Mouse (Mus musculus) hindbrain, postnatal 0 days (tissue): ENCODE results near the gene Cped1. TPM values are rescaled to one million over a fixed set of nuclear protein-coding genes. Genes with fewer than 3 reads are reported as not detected.
A peak's percentile ranks its signal among the peaks of the same experiment; 100 is the strongest.

Source experiments
- ATAC-seq: fragments of 200-750 bp; cut with Nextera tagmentation; 2 replicates; pipeline ENCODE4 v1.8.0; 2017; ENCODE audit warnings: mild to moderate bottlenecking, moderate TSS enrichment, moderate library complexity
- DNase-seq: peaks from one replicate; pipeline ENCODE4 v3.0.0-alpha.2; 2015; ENCODE audit warnings: low spot score
- H3K27ac ChIP-seq: fragments of 300-500 bp; sonication (generic); 2 replicates; pipeline ENCODE4 v1.5.1; 2014; ENCODE audit warnings: mild to moderate bottlenecking
- H3K27me3 ChIP-seq: fragments of 300-500 bp; sonication (generic); 2 replicates; pipeline ENCODE4 v1.6.1; 2014; ENCODE audit warnings: low read length, mixed read lengths; ENCODE audit not compliant: insufficient read depth
- H3K36me3 ChIP-seq: fragments of 300-500 bp; sonication (generic); 2 replicates; pipeline ENCODE4 v1.6.1; 2014; ENCODE audit warnings: low read length, mixed read lengths; ENCODE audit not compliant: insufficient read depth
- H3K4me1 ChIP-seq: fragments of 300-500 bp; sonication (generic); 2 replicates; pipeline ENCODE4 v1.6.1; 2014; ENCODE audit warnings: antibody characterized with exemption, low read length, mixed read lengths; ENCODE audit not compliant: insufficient read depth
- H3K4me2 ChIP-seq: fragments of 300-500 bp; sonication (generic); 2 replicates; pipeline ENCODE4 v1.6.1; 2014; ENCODE audit warnings: low read depth, mild to moderate bottlenecking, low read length, moderate library complexity, mixed read lengths
- H3K4me3 ChIP-seq: fragments of 300-500 bp; sonication (generic); 2 replicates; pipeline ENCODE4 v1.5.1; 2014; ENCODE audit warnings: low read length
- H3K9ac ChIP-seq: fragments of 300-500 bp; sonication (generic); replicated peaks from 2 replicates; pipeline ENCODE4 v1.6.1; 2014; ENCODE audit warnings: mild to moderate bottlenecking, low read length, moderate library complexity, mixed read lengths
- H3K9me3 ChIP-seq: fragments of 300-500 bp; sonication (generic); 2 replicates; pipeline ENCODE4 v1.6.1; 2016; ENCODE audit warnings: low read length, mixed read lengths
- CTCF ChIP-seq: IDR thresholded peaks from 2 replicates; pipeline ENCODE4 v1.5.1; 2016; ENCODE audit warnings: antibody characterized with exemption, control low read depth, low read depth
- WGBS: fragments of 180-500 bp; shearing (Covaris S2); extraction: QIAGEN DNeasy Blood & Tissue Kit; methylation state at CpG from one replicate; pipeline ENCODE4 v1.1.7; 2014; 5-methylcytosine and 5-hydroxymethylcytosine counted together
- polyA plus RNA-seq: library from polyadenylated mRNA; unstranded; fragments of >200 nt; fragmentation: Nextera tagmentation; extraction: Ambion mirVana; gene quantifications from 2 replicates; pipeline ENCODE4 v1.2.1, GENCODE M21; 2015
- total RNA-seq: library from RNA; depleted of rRNA; stranded (reverse); fragments of >200 nt; gene quantifications from 2 replicates; pipeline ENCODE4 v1.2.3, GENCODE M21; 2014

Cped1 gene
- total and polyA plus RNA-seq, 2 experiments from 2014 or later = 3.1 to 4.6 TPM

DNA sequence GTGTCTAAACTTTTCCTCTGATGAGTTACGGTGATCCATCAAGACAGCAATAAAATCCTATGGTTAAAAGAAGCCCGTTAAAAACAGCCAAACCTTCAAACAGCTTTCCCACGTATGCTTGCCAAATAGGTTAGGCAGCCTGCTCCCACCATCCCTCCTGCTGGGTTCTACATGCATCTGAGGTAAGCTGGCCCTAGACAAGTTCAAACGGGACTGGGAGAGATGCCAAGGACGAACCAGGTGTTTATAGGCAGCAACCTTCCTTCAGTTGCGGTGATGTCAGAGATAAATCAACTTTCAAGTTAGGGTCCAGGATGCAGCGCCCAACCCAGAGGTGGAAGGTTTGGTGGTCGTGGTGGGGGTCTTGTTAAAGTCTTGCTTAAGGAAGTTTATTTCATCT lies 155.1 kb downstream of the Cped1 start:
- H3K27me3 ChIP-seq = no peaks in the 10 kb centered on the region
- no peak overlapping the region for H3K27ac ChIP-seq
- TF ChIP-seq CTCF = no peak
- H3K4me2 ChIP-seq = no peak overlapping the region
- ATAC-seq = no peak
- no peak for DNase-seq
- no peak overlapping the region for H3K9ac ChIP-seq
- H3K4me1 ChIP-seq = no peaks in the 10 kb centered on the region
- WGBS = 59% methylated on average over 8 of the region's 8 CpGs
- H3K9me3 ChIP-seq = no peaks in the 10 kb centered on the region
- H3K4me3 ChIP-seq = no peak overlapping the region
- H3K36me3 ChIP-seq = no peaks in the 10 kb centered on the region

- DNase-seq = no peak
- H3K4me1 ChIP-seq = no peaks in the 10 kb centered on the region
These were observed 161.5 kb downstream of the Cped1 start for GRCm38 (mm10) chr6:22147236-22147635.

GRCm38 (mm10) chr6:22148511-22148910 lies 162.8 kb downstream of the Cped1 start:
- 91% methylated on average over 2 of the region's 2 CpGs for WGBS
- no peak for TF ChIP-seq CTCF
- no peak for ATAC-seq

More at GRCm38 (mm10) chr6:22147236-22147635, 161.5 kb downstream of the Cped1 start:
- no peaks in the 10 kb centered on the region for H3K36me3 ChIP-seq
- H3K9ac ChIP-seq = no peak overlapping the region
- H3K27ac ChIP-seq = no peak overlapping the region
- H3K9me3 ChIP-seq = no peaks in the 10 kb centered on the region
- no peak for TF ChIP-seq CTCF
- no peaks in the 10 kb centered on the region for H3K27me3 ChIP-seq
- ATAC-seq = no peak
- H3K4me2 ChIP-seq = no peak overlapping the region
- WGBS = 86% methylated on average over 4 of the region's 4 CpGs
- no peak overlapping the region for H3K4me3 ChIP-seq

DNA sequence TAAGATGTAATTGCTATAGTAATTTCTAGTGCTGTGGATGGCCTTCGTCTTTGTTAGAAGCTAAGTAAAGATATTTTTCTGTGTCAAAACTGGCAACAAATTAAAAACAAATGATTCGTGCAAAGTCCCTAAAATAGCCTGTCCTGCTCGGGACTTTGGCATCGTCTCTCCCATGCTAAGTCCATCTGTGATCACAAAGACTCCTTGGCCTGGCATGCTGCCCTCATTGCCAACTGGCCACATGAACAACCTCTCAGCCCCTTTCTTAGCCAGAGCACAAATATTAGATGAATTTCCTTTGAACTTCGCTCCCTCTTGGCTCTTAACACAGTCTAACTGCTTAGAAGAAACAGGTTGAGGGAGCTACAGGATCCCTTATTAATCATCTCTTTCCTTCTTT lies 171.7 kb downstream of the Cped1 start:
- H3K9me3 ChIP-seq = no peaks in the 10 kb centered on the region
- WGBS = 55% methylated on average over 5 of the region's 5 CpGs
- ATAC-seq (peak; percentile 35; the same call in 1 of the 2 replicates), DNase-seq (peak; percentile 64)
- no peak overlapping the region for H3K9ac ChIP-seq
- no peak overlapping the region for H3K27ac ChIP-seq
- no peaks in the 10 kb centered on the region for H3K4me1 ChIP-seq
- H3K36me3 ChIP-seq = no peaks in the 10 kb centered on the region
- H3K27me3 ChIP-seq = no peaks in the 10 kb centered on the region
- H3K4me2 ChIP-seq = no peak overlapping the region
- no peak for TF ChIP-seq CTCF
- no peak overlapping the region for H3K4me3 ChIP-seq

More at GRCm38 (mm10) chr6:22148511-22148910, 162.8 kb downstream of the Cped1 start:
- Histone ChIP-seq H3K4me3 (no peak overlapping the region), H3K27ac (no peak overlapping the region), H3K9me3 (no peaks in the 10 kb centered on the region), H3K27me3 (no peaks in the 10 kb centered on the region), H3K4me1 (no peaks in the 10 kb centered on the region), H3K4me2 (no peak overlapping the region), H3K9ac (no peak overlapping the region), H3K36me3 (no peaks in the 10 kb centered on the region)
- DNase-seq = no peak

- 33% methylated on average over 1 of the region's 1 CpGs for WGBS
- no peak overlapping the region for H3K9ac ChIP-seq
- H3K4me2 ChIP-seq = no peak overlapping the region
- ATAC-seq = no peak
- no peak for TF ChIP-seq CTCF
- no peaks in the 10 kb centered on the region for H3K27me3 ChIP-seq
- no peaks in the 10 kb centered on the region for H3K36me3 ChIP-seq
- no peaks in the 10 kb centered on the region for H3K4me1 ChIP-seq
- no peak overlapping the region for H3K4me3 ChIP-seq
- no peak for DNase-seq
- H3K27ac ChIP-seq = no peak overlapping the region
- H3K9me3 ChIP-seq = no peaks in the 10 kb centered on the region
These were observed 176.2 kb downstream of the Cped1 start for GRCm38 (mm10) chr6:22161944-22162343.

GRCm38 (mm10) chr6:22168388-22168787 lies 182.7 kb downstream of the Cped1 start:
- DNase-seq (no peak), ATAC-seq (no peak)
- no peak overlapping the region for H3K4me3 ChIP-seq
- no peaks in the 10 kb centered on the region for H3K27me3 ChIP-seq
- H3K9me3 ChIP-seq = no peaks in the 10 kb centered on the region
- no peak for TF ChIP-seq CTCF
- H3K36me3 ChIP-seq = no peaks in the 10 kb centered on the region
- H3K4me2 ChIP-seq = no peak overlapping the region
- H3K4me1 ChIP-seq = no peaks in the 10 kb centered on the region
- H3K9ac ChIP-seq = no peak overlapping the region
- WGBS = 39% methylated on average over 2 of the region's 2 CpGs
- H3K27ac ChIP-seq = no peak overlapping the region

GRCm38 (mm10) chr6:22178721-22179295 lies 193.1 kb downstream of the Cped1 start:
- ATAC-seq (no peak), DNase-seq (no peak)
- TF ChIP-seq CTCF = no peak
- no peaks in the 10 kb centered on the region for H3K27me3 ChIP-seq
- no peak overlapping the region for H3K27ac ChIP-seq
- 65% methylated on average over 8 of the region's 8 CpGs for WGBS
- no peaks in the 10 kb centered on the region for H3K9me3 ChIP-seq
- H3K4me3 ChIP-seq = no peak overlapping the region
- H3K4me1 ChIP-seq = no peaks in the 10 kb centered on the region
- no peaks in the 10 kb centered on the region for H3K36me3 ChIP-seq
- no peak overlapping the region for H3K9ac ChIP-seq
- no peak overlapping the region for H3K4me2 ChIP-seq
